Mouse (Mus musculus): Measurements from ENCODE around the gene Pkig.

Gene Pkig

DNA sequence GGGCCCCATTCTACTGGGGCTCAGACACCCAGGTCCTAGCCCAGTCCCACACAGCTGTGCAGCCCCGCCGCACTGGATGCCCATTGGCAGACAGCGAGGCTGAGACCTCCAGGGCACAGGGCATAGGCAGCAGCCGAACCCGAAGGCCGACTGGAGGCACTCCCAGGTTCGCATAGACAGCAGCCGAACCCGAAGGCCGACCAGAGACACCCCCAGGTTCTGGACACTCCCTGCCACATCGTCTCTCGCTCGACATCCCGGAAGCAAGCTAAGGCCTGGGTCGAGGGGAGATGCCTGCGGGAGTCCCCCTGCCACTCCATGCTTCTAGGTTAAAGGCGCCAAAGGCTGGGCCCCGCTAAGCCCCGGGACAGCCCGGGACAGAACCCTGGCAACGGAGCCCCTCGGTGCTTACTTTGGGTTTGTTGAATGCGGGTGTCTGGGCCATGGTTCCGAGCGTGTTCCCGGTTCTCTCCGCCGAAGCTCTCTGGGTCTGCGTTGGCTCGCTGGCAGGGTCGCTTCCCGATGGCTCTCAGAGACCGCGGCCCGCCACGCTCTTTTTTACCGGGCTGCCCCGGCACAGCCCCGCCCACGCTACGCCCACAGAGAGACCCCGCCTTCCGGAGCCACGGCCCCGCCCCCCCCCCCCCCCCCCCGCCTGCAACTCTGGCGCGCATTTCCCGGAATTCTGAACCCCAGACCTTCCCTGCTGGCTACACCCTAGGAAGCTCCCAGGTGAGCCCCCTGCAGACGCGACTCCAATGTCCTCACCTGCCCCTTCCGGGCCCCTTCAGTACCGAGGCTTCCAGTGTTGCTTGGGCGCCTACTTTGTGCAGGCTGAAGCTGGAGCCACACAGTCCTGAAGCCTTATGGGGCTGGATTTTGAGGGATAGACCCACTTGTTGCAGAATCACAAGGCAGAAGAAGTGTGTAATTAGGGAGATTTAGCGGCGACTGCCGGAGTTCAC, 91.7 kb downstream of the Pkig start, which contains the start of gene Ada:
Gene Ada, minus strand, starts transcription at position 593 of the 965 bp plus-strand sequence.
- no peak for DNase-seq (ENCODE audit: low read depth in 1 of 2, low spot score in 2 of 2)

DNA sequence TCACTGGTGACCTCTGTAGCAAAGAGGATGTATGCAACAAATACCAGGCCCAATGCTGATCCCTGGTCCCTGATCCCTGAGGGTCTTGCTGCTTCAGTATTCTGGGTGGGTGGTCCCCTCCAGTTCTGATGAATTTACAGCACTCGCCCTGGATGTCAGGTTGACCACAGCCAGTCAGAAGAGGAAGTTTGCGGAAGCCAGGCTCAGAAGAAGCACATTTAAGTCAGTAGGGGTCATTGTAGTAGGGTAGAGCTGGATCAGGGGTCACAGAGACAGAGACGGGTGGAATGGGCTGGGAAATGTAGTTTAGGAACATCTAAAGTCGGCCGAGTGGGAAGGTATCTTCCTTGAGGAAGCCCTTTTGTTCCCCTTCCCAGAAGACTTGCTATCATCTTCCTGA, 96.0 kb downstream of the Pkig start:
- DNase-seq (ENCODE audit: low read depth in 1 of 2, low spot score in 2 of 2), result no peak

DNA sequence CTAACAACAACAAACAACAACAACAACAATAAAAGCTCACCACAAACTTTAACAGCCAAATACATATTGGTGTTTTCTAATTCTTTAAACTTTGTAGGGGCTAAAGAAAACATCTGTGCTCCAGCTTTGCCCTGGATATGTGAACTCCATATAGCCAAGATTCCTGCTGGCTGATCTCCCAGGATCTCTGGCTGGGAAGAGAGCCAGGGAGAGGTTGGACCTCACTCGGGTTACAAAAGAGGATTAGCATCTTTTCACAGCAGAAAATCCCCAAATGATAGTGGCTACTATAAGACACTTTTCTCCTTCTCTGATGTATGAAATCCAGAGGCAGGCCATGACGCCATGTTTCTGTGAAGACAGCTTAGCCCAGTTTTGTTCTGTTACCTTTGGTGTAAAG, 98.5 kb downstream of the Pkig start:
- DNase-seq (ENCODE audit: low read depth in 1 of 2, low spot score in 2 of 2), result no peak

DNA sequence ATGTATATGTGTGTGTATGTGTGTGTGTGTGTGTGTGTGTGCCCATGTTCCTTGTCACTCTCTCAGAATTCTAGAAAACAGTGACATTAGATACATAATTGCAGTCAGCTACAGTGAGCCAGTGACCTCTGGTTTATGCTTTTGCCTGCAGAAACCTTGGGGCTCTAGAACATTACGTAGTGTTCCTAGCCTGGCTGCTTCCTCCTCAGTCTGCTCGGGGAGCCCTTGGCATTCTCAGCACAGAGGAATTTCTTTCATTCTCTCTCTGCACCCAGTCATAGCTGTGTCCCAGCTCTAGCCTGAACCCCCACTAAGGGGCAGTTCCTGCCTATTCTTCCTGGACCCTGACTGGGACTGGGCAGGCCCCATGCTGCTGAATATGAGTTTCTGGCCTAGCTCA, 100.0 kb downstream of the Pkig start:
- no peak for DNase-seq (ENCODE audit: low read depth in 1 of 2, low spot score in 2 of 2)

DNA sequence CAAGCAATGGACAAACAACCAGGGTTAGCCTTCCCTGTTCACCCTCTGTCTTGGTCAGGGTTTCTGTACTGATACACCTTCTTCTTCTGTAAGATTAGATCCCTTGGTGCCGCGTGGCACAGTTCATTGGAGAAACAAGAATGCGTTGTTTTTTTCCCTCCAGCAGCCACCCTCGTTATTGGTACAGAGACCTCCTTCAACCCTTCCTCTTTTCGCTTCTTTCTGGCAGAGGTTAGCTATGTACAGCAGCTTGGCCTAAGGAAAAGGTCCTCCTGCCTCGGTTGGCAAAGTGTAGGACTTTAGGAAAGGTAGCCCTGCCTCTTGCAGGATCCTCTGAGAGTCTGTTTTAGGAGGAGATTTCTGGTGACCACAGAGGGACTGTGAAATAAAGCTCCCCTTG, 102.4 kb downstream of the Pkig start:
- DNase-seq (ENCODE audit: low read depth in 1 of 2, low spot score in 2 of 2), result no peak

DNA sequence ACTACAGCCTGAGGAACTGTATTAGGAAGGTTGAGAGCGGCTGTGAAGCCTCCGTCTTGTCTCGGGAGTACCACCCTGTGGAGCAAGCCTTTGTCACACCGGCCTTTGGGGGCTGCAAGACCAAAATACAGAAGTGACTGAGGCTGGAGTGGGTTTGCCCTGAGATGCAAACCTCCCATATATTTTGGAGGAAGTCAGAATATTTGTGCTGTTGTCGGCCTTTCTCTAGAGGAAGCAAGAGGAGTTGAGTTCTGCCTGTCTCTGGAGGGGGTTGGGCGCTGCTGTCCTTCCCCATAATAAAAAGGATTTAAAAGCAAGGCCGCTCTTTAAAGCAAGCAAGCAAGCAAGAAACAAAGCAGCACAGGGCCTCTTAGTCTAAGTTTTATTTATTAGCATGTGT, 103.2 kb downstream of the Pkig start:
- DNase-seq (ENCODE audit: low read depth in 1 of 2, low spot score in 2 of 2), result no peak

DNA sequence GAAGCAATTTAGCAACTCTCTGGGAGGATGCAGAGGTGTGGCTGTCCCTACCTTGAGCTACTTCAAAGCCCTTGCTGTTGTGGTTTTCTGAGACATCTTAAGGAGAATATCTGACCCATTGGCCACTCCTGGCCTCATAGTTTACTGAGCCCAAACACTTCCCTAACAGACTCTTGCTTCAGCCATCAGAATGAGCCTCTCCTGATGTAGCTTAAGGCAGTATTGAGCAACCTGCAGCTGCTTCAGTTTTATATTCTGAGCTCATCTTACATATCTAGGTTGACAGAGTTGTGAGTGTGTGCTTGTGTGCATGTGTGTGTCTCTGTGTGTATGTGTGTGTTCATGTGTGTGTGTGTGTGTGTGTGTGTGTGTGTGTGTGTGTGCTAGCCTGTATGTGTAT, 108.1 kb downstream of the Pkig start:
- DNase-seq (ENCODE audit: low read depth in 1 of 2, low spot score in 2 of 2), result no peak

DNA sequence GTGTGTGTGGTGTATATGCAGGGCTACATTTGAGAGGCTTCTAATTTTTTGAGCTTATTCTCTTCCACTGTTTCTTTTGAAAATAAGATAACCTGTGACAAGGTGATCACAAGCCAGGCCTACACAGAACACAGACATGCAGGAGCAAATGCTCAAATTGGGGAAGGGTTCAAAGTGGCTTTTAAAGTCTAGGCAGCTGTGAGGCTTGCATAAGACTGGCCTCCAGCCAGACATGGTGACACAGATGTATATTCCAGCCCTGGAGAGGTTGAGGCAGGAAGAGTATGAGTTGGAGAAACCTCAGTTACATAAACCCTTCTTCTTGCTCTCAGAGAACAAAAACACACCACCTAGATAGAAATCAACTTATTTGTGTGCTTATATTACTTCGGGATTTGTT, 108.7 kb downstream of the Pkig start:
- no peak for DNase-seq (ENCODE audit: low read depth in 1 of 2, low spot score in 2 of 2)

DNA sequence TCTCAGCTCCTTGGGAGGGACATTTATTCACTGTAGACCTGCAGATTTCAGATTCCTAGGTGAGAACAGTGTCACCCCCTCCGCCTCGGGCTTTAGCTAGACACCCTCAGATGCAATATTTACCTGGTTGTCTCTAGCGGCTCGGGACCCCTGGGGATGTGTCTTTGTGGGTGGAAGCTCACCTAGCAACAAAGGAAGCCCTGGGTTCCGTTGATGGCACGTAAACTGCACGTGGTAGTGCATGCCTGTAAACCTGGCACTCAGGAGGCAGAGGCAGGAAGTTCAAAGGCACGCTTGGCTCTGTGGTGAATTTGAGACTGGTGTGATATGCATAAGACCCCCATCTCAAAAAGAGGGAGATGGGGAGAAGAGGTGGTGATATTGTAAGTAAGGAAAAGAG, 112.5 kb downstream of the Pkig start:
- no peak for DNase-seq (ENCODE audit: low read depth in 1 of 2, low spot score in 2 of 2)

All from monocyte, adult 2 months (primary cell).